Mouse (Mus musculus) heart, adult 8-10 months (tissue): ENCODE data around the gene Spem1. TPM values are rescaled to one million over a fixed set of nuclear protein-coding genes. Genes with fewer than 3 reads are reported as not detected.

Source experiments
- total RNA-seq, 4 experiments: library from RNA; stranded (reverse); gene quantifications; 2 replicates each; pipeline ENCODE4 v1.2.4; 2022

Gene Spem1
- total RNA-seq, 4 experiments from 2014 or later, result not detected

Other genes with a start within 250 kb of the Spem1 start
- 1 to 10 TPM; 4.6 to 6.7 (median 5.6) TPM for gene Wrap53, start 241.9 kb downstream of the Spem1 start, total RNA-seq
- 10 to 100 TPM; 12.8 to 16.3 (median 14.1) TPM for gene Trp53, start 241.8 kb downstream of the Spem1 start, total RNA-seq
- gene Atp1b2, start 216.2 kb downstream of the Spem1 start, total RNA-seq, result 10 to 100 TPM; 12.4 to 16.3 (median 13.1) TPM
- gene Shbg, start 204.3 kb downstream of the Spem1 start, total RNA-seq, result not detected
- 1 to 10 TPM; 2.6 to 5.3 (median 3.3) TPM for gene Sat2, start 200.2 kb downstream of the Spem1 start, total RNA-seq
- gene Fxr2, start 189.2 kb downstream of the Spem1 start, total RNA-seq, result 100 to 1,000 TPM in 1 of 4 experiments, 10 to 100 TPM in 3; 92.4 to 109 (median 94.5) TPM
- not detected for gene Sox15, start 166.9 kb downstream of the Spem1 start, total RNA-seq
- 10 to 100 TPM; 13.6 to 18.8 (median 15.5) TPM for gene Mpdu1, start 159.5 kb downstream of the Spem1 start, total RNA-seq
- 1 to 10 TPM; 4.5 to 7.0 (median 6.3) TPM for gene Cd68, start 156.0 kb downstream of the Spem1 start, total RNA-seq
- 100 to 1,000 TPM; 162 to 194 (median 186) TPM for gene Eif4a1, start 149.8 kb downstream of the Spem1 start, total RNA-seq
- gene Senp3, start 140.1 kb downstream of the Spem1 start, total RNA-seq, result 10 to 100 TPM; 27.2 to 40.0 (median 28.7) TPM
- gene Tnfsf13, start 136.4 kb downstream of the Spem1 start, total RNA-seq, result 1 to 10 TPM; 2.6 to 4.3 (median 2.9) TPM
- 10 to 100 TPM; 14.9 to 19.6 (median 17.5) TPM for gene Tnfsf12, start 126.3 kb downstream of the Spem1 start, total RNA-seq
- 1 to 10 TPM; 1.4 to 4.2 (median 3.1) TPM for gene Tnfsfm13, start 126.1 kb downstream of the Spem1 start, total RNA-seq
- 10 to 100 TPM; 28.5 to 35.7 (median 32.9) TPM for gene Polr2a, start 63.5 kb downstream of the Spem1 start, total RNA-seq
- gene Slc35g3, start 60.2 kb downstream of the Spem1 start, total RNA-seq, result not detected
- 10 to 100 TPM; 43.7 to 52.4 (median 49.3) TPM for gene Zbtb4, start 56.3 kb downstream of the Spem1 start, total RNA-seq
- 1 to 10 TPM; 2.2 to 4.3 (median 3.8) TPM for gene Chrnb1, start 26.2 kb downstream of the Spem1 start, total RNA-seq
- 1 to 10 TPM; 2.1 to 3.3 (median 2.6) TPM for gene Fgf11, start 20.3 kb downstream of the Spem1 start, total RNA-seq
- gene Tmem102, start 16.6 kb downstream of the Spem1 start, total RNA-seq, result under 1 TPM; 0.14 to 0.57 (median 0.31) TPM
- gene Gm39566, start 6.9 kb downstream of the Spem1 start, total RNA-seq, result not detected
- gene Spem2, start 3.7 kb downstream of the Spem1 start, total RNA-seq, result not detected
- 1 to 10 TPM; 3.1 to 6.9 (median 4.3) TPM for gene Nlgn2, start 15.6 kb upstream of the Spem1 start, total RNA-seq
- gene Tmem256, start 16.3 kb upstream of the Spem1 start, total RNA-seq, result 100 to 1,000 TPM; 193 to 338 (median 283) TPM
- gene Plscr3, start 24.2 kb upstream of the Spem1 start, total RNA-seq, result 10 to 100 TPM; 20.7 to 25.3 (median 21.7) TPM
- under 1 TPM in 1 of 4 experiments, not detected in 3; 0.23 TPM for gene Tnk1, start 36.5 kb upstream of the Spem1 start, total RNA-seq
- gene Tmem95, start 55.8 kb upstream of the Spem1 start, total RNA-seq, result not detected
- gene Kctd11, start 59.2 kb upstream of the Spem1 start, total RNA-seq, result 1 to 10 TPM; 2.0 to 2.6 (median 2.4) TPM
- 1 to 10 TPM in 2 of 4 experiments, under 1 TPM in 2; 0.16 to 1.1 (median 0.83) TPM for gene Acap1, start 73.4 kb upstream of the Spem1 start, total RNA-seq
- under 1 TPM; 0.43 to 0.81 (median 0.60) TPM for gene 2810408A11Rik, start 78.8 kb upstream of the Spem1 start, total RNA-seq
- 10 to 100 TPM; 38.0 to 50.9 (median 43.4) TPM for gene Neurl4, start 78.9 kb upstream of the Spem1 start, total RNA-seq
- 10 to 100 TPM; 23.2 to 32.1 (median 27.7) TPM for gene Gps2, start 91.7 kb upstream of the Spem1 start, total RNA-seq
- 100 to 1,000 TPM; 410 to 451 (median 437) TPM for gene Eif5a, start 99.8 kb upstream of the Spem1 start, total RNA-seq
- gene Ybx2, start 113.6 kb upstream of the Spem1 start, total RNA-seq, result 10 to 100 TPM; 13.8 to 32.7 (median 24.3) TPM
- gene Slc2a4, start 126.0 kb upstream of the Spem1 start, total RNA-seq, result 100 to 1,000 TPM; 435 to 503 (median 470) TPM
- 1 to 10 TPM in 1 of 4 experiments, not detected in 3; 1.1 TPM for gene Cldn7, start 142.6 kb upstream of the Spem1 start, total RNA-seq
- 100 to 1,000 TPM; 144 to 172 (median 168) TPM for gene Ctdnep1, start 159.0 kb upstream of the Spem1 start, total RNA-seq
- 10 to 100 TPM; 41.7 to 57.3 (median 48.1) TPM for gene Elp5, start 160.3 kb upstream of the Spem1 start, total RNA-seq
- gene Gabarap, start 169.0 kb upstream of the Spem1 start, total RNA-seq, result 100 to 1,000 TPM; 287 to 342 (median 325) TPM
- gene Phf23, start 173.6 kb upstream of the Spem1 start, total RNA-seq, result 10 to 100 TPM; 21.0 to 24.9 (median 23.6) TPM
- 1 to 10 TPM; 4.0 to 6.4 (median 5.1) TPM for gene Dvl2, start 178.4 kb upstream of the Spem1 start, total RNA-seq
- gene Acadvl, start 193.2 kb upstream of the Spem1 start, total RNA-seq, result 1,000 to 10,000 TPM; 1,233 to 1,415 (median 1,285) TPM
- gene Dlg4, start 194.8 kb upstream of the Spem1 start, total RNA-seq, result 1 to 10 TPM; 3.9 to 6.3 (median 5.2) TPM
- gene Asgr1, start 231.9 kb upstream of the Spem1 start, total RNA-seq, result not detected